Mouse (Mus musculus): ENCODE results near the gene Mrln.
"Not testable (repeated sequence)": the region's sequence is repeated elsewhere in the genome, so short reads cannot be mapped to it uniquely, and the experiment has no call there.

Gene Mrln

GRCm38 (mm10) chr10:70195279-70195678 is 9.2 kb upstream of the Mrln start:
- peak; percentile 37 for DNase-seq (ENCODE audit: low read depth, low spot score)

- peak; percentile 64 for DNase-seq (ENCODE audit: low read depth, low spot score)
Observed at GRCm38 (mm10) chr10:70195786-70196185, 8.7 kb upstream of the Mrln start.

- DNase-seq (ENCODE audit: low read depth, low spot score), result no peak
Observed at GRCm38 (mm10) chr10:70196666-70197065, 7.8 kb upstream of the Mrln start.

GRCm38 (mm10) chr10:70197601-70198000 is 6.9 kb upstream of the Mrln start:
- no peak for DNase-seq (ENCODE audit: low read depth, low spot score)

GRCm38 (mm10) chr10:70198012-70198411 is 6.5 kb upstream of the Mrln start:
- no peak for DNase-seq (ENCODE audit: low read depth, low spot score)

GRCm38 (mm10) chr10:70198951-70199463 is 5.5 kb upstream of the Mrln start:
- peak; percentile 24 for DNase-seq (ENCODE audit: low read depth, low spot score)

- DNase-seq (ENCODE audit: low read depth, low spot score), result no peak
Observed at GRCm38 (mm10) chr10:70199466-70200210, 4.8 kb upstream of the Mrln start.

GRCm38 (mm10) chr10:70200889-70201500 is 3.5 kb upstream of the Mrln start:
- peak; percentile 31 for DNase-seq (ENCODE audit: low read depth, low spot score)

GRCm38 (mm10) chr10:70211281-70211680 is 6.8 kb downstream of the Mrln start:
- no peak for DNase-seq (ENCODE audit: low read depth, low spot score)

GRCm38 (mm10) chr10:70220971-70221370 is 16.5 kb downstream of the Mrln start:
- DNase-seq (ENCODE audit: low read depth, low spot score), result no peak

GRCm38 (mm10) chr10:70222231-70222630 is 17.8 kb downstream of the Mrln start:
- not testable (repeated sequence) for DNase-seq (ENCODE audit: low read depth, low spot score)

- DNase-seq (ENCODE audit: low read depth, low spot score), result no peak
Observed at GRCm38 (mm10) chr10:70224571-70224970, 20.1 kb downstream of the Mrln start.

GRCm38 (mm10) chr10:70225760-70226159 is 21.3 kb downstream of the Mrln start:
- no peak for DNase-seq (ENCODE audit: low read depth, low spot score)

- no peak for DNase-seq (ENCODE audit: low read depth, low spot score)
Observed at GRCm38 (mm10) chr10:70226608-70227007, 22.1 kb downstream of the Mrln start.

- no peak for DNase-seq (ENCODE audit: low read depth, low spot score)
Observed at GRCm38 (mm10) chr10:70230352-70230751, 25.9 kb downstream of the Mrln start.

- DNase-seq (ENCODE audit: low read depth, low spot score), result no peak
Observed at GRCm38 (mm10) chr10:70237936-70238335, 33.5 kb downstream of the Mrln start.

GRCm38 (mm10) chr10:70242751-70243444 is 38.4 kb downstream of the Mrln start:
- no peak for DNase-seq (ENCODE audit: low read depth, low spot score)

- DNase-seq (ENCODE audit: low read depth, low spot score), result peak; percentile 54
Observed at GRCm38 (mm10) chr10:70244921-70245558, 40.6 kb downstream of the Mrln start, which contains the start of gene Slc16a9. Slc16a9 (plus strand) TSS chr10:70245100.

- peak; percentile 13 for DNase-seq (ENCODE audit: low read depth, low spot score)
Observed at GRCm38 (mm10) chr10:70245559-70245945, 41.1 kb downstream of the Mrln start.

- DNase-seq (ENCODE audit: low read depth, low spot score), result no peak
Observed at GRCm38 (mm10) chr10:70246076-70246475, 41.6 kb downstream of the Mrln start.

GRCm38 (mm10) chr10:70250354-70250753 is 45.9 kb downstream of the Mrln start:
- no peak for DNase-seq (ENCODE audit: low read depth, low spot score)

- DNase-seq (ENCODE audit: low read depth, low spot score), result no peak
Observed at GRCm38 (mm10) chr10:70250766-70251165, 46.3 kb downstream of the Mrln start.

All from brain, adult 2 months (tissue).